Mouse (Mus musculus): ENCODE data around the gene Gm5741. TPM values are rescaled to one million over a fixed set of nuclear protein-coding genes. Genes with fewer than 3 reads are reported as not detected.

Gene Gm5741
- polyA plus RNA-seq, 1 experiment from 2014 or later = not detected

DNA sequence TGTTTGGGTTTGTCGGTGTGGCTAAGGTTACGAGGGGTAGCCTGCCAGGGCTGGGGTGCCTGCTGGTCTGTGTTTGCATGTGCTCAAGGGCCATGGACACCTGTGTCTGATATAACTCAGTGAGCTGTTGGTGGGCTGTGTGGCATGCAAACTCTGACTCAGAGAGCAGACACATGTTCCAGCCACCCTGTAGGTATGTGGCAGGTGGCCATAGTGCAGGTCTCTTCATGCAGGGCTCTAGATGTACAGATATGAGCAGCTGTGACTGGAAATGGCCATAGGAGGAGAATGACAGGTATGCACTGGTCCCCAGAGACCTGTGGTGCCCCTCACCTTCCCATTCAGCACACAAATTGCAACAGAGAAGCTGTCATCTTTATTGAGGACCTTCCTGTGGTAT lies 627 bp downstream of the Gm5741 start:
- 96% methylated on average over 2 of the region's 2 CpGs for WGBS
- H3K4me1 ChIP-seq (ENCODE audit: control insufficient read depth, insufficient read depth, low read length) = peaks cover 7% of the 10 kb centered on the region; the same call in 1 of the 2 replicates
- no peak overlapping the region for H3K4me3 ChIP-seq (ENCODE audit: low read length)
- H3K9me3 ChIP-seq (ENCODE audit: control insufficient read depth, low read length) = no peaks in the 10 kb centered on the region
- no peaks in the 10 kb centered on the region for H3K27me3 ChIP-seq (replicated peaks; ENCODE audit: control insufficient read depth, insufficient read depth, low read length)
- ATAC-seq = no peak
- no peaks in the 10 kb centered on the region; the same call in 1 of the 2 replicates for H3K36me3 ChIP-seq (ENCODE audit: control insufficient read depth, insufficient read depth, low read length)
- H3K27ac ChIP-seq (ENCODE audit: low read length) = no peak overlapping the region
- no peak overlapping the region for H3K9ac ChIP-seq (ENCODE audit: low read depth, low read length)
- no peak overlapping the region for H3K4me2 ChIP-seq (ENCODE audit: low read depth, low read length)

DNA sequence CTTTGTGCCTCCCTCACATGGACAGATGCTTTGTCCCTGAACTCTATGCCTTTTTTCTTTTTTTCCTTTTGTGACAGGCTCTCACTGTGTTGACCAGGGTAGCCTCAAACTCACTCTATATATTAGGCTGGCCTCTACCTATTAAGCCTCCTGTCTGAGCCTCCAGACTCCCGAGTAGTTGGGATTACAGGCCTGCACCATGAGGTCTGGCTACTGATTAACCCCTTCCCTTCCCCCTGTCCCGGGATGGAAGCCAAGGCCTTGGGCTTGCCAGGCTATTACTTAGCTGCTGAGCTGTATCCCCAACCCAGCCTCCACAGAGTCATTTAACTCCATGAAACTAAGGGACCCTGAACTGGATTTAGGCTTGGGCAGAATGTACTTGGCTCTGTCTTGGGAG lies 2.6 kb downstream of the Gm5741 start:
- Histone ChIP-seq H3K4me2 (ENCODE audit: low read depth, low read length) (no peak overlapping the region), H3K36me3 (ENCODE audit: control insufficient read depth, insufficient read depth, low read length) (no peaks in the 10 kb centered on the region; the same call in 1 of the 2 replicates), H3K27ac (ENCODE audit: low read length) (peak overlapping the region; percentile 68), H3K9ac (ENCODE audit: low read depth, low read length) (0 out of 2 replicates have a peak overlapping the region, but pooled peaks have one; percentile 45), H3K9me3 (ENCODE audit: control insufficient read depth, low read length) (no peaks in the 10 kb centered on the region), H3K27me3 (replicated peaks; ENCODE audit: control insufficient read depth, insufficient read depth, low read length) (no peaks in the 10 kb centered on the region), H3K4me3 (ENCODE audit: low read length) (no peak overlapping the region), H3K4me1 (ENCODE audit: control insufficient read depth, insufficient read depth, low read length) (peaks cover 6% of the 10 kb centered on the region)
- ATAC-seq = peak; percentile 62
- WGBS = 19% methylated on average over 2 of the region's 2 CpGs

DNA sequence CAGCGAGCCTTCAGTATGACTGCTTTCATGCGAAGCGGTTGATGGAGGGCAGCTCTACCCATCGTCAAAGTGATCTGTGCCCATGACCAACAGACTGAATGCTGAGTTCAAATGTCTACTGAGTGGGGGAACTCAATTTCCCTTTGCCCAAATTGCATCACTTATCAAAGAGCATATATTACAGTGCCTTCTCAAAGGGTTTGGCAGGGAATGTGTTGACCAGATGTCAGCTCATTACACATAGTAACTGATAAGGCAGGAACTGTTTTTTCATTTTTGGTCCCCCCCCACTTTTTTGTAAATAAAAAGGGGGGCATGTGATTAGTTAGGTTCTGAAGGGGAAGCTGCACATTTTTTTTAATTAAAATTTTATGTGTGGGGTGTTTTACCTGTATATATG lies 5.2 kb downstream of the Gm5741 start:
- H3K4me2 ChIP-seq (ENCODE audit: low read depth, low read length) = no peak overlapping the region
- no peak overlapping the region for H3K9ac ChIP-seq (ENCODE audit: low read depth, low read length)
- no peak overlapping the region for H3K27ac ChIP-seq (ENCODE audit: low read length)
- no peak for ATAC-seq
- H3K36me3 ChIP-seq (ENCODE audit: control insufficient read depth, insufficient read depth, low read length) = no peaks in the 10 kb centered on the region; the same call in 1 of the 2 replicates
- WGBS = 91% methylated on average over 4 of the region's 4 CpGs
- H3K9me3 ChIP-seq (ENCODE audit: control insufficient read depth, low read length) = no peaks in the 10 kb centered on the region
- no peak overlapping the region for H3K4me3 ChIP-seq (ENCODE audit: low read length)
- no peaks in the 10 kb centered on the region for H3K27me3 ChIP-seq (replicated peaks; ENCODE audit: control insufficient read depth, insufficient read depth, low read length)
- H3K4me1 ChIP-seq (ENCODE audit: control insufficient read depth, insufficient read depth, low read length) = peaks cover 6% of the 10 kb centered on the region

DNA sequence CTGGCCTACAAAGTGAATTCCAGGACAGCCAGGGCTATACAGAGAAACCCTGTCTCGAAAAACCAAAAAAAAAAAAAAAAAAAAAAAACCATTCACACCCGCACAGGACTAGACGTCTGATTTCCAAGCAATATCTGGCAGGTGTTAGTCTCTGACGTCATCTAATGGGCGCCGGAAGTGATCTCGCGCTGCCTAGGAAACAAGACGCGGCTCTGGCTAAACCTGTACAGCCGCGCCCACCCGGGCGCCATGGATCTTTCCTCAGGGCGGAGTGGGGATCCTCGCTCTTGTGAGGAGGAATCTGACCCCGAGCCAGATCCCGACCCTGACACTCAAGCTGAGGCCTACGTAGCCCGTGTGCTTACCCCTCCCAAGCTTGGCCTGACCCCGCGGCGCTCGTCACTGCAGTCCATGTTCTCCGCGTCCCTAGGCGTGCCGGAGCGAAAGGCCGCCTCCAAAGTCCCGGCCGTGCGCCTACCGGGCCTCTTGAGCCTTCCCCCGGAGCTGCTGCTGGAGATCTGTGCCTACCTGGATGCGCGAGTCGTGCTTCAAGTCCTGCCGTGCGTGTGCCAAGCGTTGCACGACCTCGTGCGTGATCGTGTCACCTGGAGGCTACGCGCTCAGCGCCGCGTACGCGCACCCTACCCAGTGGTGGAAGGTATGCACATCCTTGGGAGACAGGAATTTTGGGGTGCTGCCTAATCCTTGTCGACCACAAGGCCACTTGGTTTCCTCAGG lies 7.7 kb downstream of the Gm5741 start, which contains the start of gene Fbxw9:
Gene Fbxw9 (plus strand): TSS at position 177 of the 738 bp plus-strand sequence.
- 0 out of 2 replicates have a peak within 1 kb of the TSS, but pooled peaks have one; percentile 9 for H3K27ac ChIP-seq (ENCODE audit: low read length)
- H3K9ac ChIP-seq (ENCODE audit: low read depth, low read length) = peak within 1 kb of the TSS; percentile 74
- H3K4me3 ChIP-seq (ENCODE audit: low read length) = peak within 1 kb of the TSS; percentile 67
- H3K27me3 ChIP-seq (replicated peaks; ENCODE audit: control insufficient read depth, insufficient read depth, low read length) = no peaks in the 10 kb centered on the region
- H3K4me2 ChIP-seq (ENCODE audit: low read depth, low read length) = peak within 1 kb of the TSS; percentile 94
- WGBS = under 1% methylated on average over 52 of the region's 53 CpGs
- H3K36me3 ChIP-seq (ENCODE audit: control insufficient read depth, insufficient read depth, low read length) = peaks cover 15% of the 10 kb centered on the region; the same call in 1 of the 2 replicates
- no peaks in the 10 kb centered on the region for H3K9me3 ChIP-seq (ENCODE audit: control insufficient read depth, low read length)
- H3K4me1 ChIP-seq (ENCODE audit: control insufficient read depth, insufficient read depth, low read length) = peaks cover 6% of the 10 kb centered on the region
- peak; percentile 91 for ATAC-seq

DNA sequence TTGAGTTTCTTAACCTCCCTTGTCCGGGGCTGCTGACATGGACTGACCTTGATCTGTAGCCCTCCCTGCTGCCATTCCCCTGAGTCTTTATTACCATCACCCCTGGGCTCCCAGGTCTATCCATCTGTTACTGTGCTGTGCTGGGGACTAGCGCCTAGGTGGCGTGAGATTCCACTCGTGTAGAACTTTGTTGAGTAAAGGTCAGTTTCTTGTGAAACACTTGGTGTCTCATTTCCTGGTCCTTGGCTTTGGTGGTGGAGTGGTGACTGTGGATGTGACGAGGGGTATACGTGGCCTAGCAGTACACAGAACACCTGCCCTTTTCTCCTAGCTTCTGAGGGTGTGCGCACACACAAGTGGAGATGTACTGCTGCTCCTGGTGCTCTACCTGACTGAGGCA lies 10.4 kb downstream of the Gm5741 start:
- Histone ChIP-seq H3K9me3 (ENCODE audit: control insufficient read depth, low read length) (no peaks in the 10 kb centered on the region), H3K4me2 (ENCODE audit: low read depth, low read length) (no peak overlapping the region), H3K4me3 (ENCODE audit: low read length) (no peak overlapping the region), H3K27me3 (replicated peaks; ENCODE audit: control insufficient read depth, insufficient read depth, low read length) (no peaks in the 10 kb centered on the region), H3K27ac (ENCODE audit: low read length) (no peak overlapping the region), H3K36me3 (ENCODE audit: control insufficient read depth, insufficient read depth, low read length) (peaks cover 39% of the 10 kb centered on the region), H3K4me1 (ENCODE audit: control insufficient read depth, insufficient read depth, low read length) (peaks cover 6% of the 10 kb centered on the region), H3K9ac (ENCODE audit: low read depth, low read length) (no peak overlapping the region)
- WGBS = 76% methylated on average over 7 of the region's 7 CpGs
- ATAC-seq = no peak

DNA sequence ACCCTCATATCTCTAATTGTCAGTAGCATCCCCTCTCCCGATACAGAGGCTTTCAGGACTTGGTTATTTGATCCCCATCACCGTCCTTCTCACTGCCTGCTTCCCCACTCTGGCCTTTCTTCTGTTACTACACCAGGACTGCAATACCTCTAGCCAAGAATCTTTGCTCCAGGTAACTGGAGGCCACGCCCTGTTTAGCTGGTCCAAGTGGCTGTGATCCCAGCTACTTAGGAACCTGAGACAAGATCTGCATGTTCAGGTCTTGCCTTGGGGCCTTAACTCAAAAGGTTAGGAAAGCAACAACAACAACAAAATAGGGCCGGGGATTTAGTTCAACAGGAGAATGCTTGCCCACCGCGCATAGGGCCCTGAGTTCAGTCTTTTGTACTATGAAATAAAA lies 24.2 kb downstream of the Gm5741 start:
- WGBS = 89% methylated on average over 6 of the region's 6 CpGs
- Histone ChIP-seq H3K9me3 (ENCODE audit: control insufficient read depth, low read length) (no peaks in the 10 kb centered on the region), H3K27ac (ENCODE audit: low read length) (no peak overlapping the region), H3K27me3 (replicated peaks; ENCODE audit: control insufficient read depth, insufficient read depth, low read length) (no peaks in the 10 kb centered on the region), H3K4me2 (ENCODE audit: low read depth, low read length) (no peak overlapping the region), H3K4me3 (ENCODE audit: low read length) (no peak overlapping the region), H3K9ac (ENCODE audit: low read depth, low read length) (no peak overlapping the region), H3K36me3 (ENCODE audit: control insufficient read depth, insufficient read depth, low read length) (peaks cover 29% of the 10 kb centered on the region), H3K4me1 (ENCODE audit: control insufficient read depth, insufficient read depth, low read length) (peaks cover 4% of the 10 kb centered on the region)
- no peak for ATAC-seq

DNA sequence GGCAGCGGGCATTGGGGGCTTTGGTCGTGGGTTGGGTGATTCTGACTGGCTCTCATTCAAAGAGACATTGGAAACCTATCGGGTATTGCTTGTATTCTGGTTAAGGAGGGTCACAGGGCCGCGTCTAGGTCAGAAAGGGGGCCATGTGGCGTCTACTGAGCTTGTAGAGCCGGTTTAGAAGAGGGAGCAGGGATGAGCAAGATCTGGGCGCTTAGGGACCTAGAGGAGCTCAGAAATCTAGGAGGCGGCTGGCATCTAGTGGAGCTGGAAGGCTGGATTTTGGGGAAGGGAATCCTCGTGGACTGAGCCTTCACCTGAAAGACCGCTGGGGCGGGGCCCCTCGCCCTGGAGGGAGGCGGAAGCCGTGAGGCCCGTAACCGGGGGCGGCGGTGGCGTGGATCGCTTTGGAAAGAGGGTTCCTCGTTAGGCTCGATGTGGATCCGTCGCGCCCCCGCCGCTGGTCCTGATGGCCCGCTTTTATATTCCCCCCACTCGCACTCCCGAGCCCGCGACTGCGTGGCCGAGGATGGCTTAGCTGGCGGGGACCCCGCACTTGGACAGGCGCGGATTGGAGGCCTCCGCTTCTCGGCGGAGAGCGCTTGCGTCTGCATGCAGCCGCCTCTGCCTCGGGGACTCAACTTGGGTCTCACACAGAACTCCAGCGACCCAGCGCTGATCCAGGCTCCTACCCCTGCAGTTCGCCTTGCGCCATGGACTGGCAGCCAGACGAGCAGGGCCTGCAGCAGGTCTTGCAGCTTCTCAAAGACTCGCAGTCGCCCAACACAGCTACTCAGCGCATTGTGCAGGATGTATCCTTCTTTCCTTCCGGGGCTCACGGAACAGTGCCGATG lies 29.9 kb downstream of the Gm5741 start:
- H3K27ac ChIP-seq (ENCODE audit: low read length) = peak overlapping the region; percentile 100
- peak overlapping the region; percentile 84 for H3K4me3 ChIP-seq (ENCODE audit: low read length)
- peak; percentile 29 for ATAC-seq
- no peaks in the 10 kb centered on the region for H3K9me3 ChIP-seq (ENCODE audit: control insufficient read depth, low read length)
- peaks cover 8% of the 10 kb centered on the region for H3K36me3 ChIP-seq (ENCODE audit: control insufficient read depth, insufficient read depth, low read length)
- peak overlapping the region; percentile 99 for H3K9ac ChIP-seq (ENCODE audit: low read depth, low read length)
- under 1% methylated on average over 57 of the region's 57 CpGs for WGBS
- peak overlapping the region; percentile 88 for H3K4me2 ChIP-seq (ENCODE audit: low read depth, low read length)
- H3K27me3 ChIP-seq (replicated peaks; ENCODE audit: control insufficient read depth, insufficient read depth, low read length) = no peaks in the 10 kb centered on the region
- peaks cover 16% of the 10 kb centered on the region for H3K4me1 ChIP-seq (ENCODE audit: control insufficient read depth, insufficient read depth, low read length)

DNA sequence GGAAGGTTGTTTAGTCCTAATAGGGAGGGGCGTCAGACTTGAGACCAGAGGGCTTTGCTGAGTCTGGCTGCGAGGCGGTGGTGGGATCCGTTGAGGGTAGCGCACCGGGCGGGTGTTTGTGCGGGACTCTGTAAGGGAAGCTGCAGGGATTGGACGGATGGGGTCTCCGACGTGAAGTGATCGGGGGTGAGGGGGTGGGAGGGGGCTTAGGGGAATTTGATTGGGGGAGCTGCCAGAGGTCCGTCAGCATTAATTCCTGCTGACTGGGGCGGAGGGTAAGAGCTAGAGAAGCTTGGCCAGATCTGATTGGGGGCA lies 30.5 kb downstream of the Gm5741 start:
- 0% methylated on average over 14 of the region's 14 CpGs for WGBS
- peak overlapping the region; percentile 84 for H3K4me3 ChIP-seq (ENCODE audit: low read length)
- H3K27ac ChIP-seq (ENCODE audit: low read length) = peak overlapping the region; percentile 100
- H3K36me3 ChIP-seq (ENCODE audit: control insufficient read depth, insufficient read depth, low read length) = peaks cover 8% of the 10 kb centered on the region
- no peaks in the 10 kb centered on the region for H3K27me3 ChIP-seq (replicated peaks; ENCODE audit: control insufficient read depth, insufficient read depth, low read length)
- H3K4me2 ChIP-seq (ENCODE audit: low read depth, low read length) = peak overlapping the region; percentile 88
- peak; percentile 37 for ATAC-seq
- peak overlapping the region; percentile 99 for H3K9ac ChIP-seq (ENCODE audit: low read depth, low read length)
- H3K4me1 ChIP-seq (ENCODE audit: control insufficient read depth, insufficient read depth, low read length) = peaks cover 16% of the 10 kb centered on the region
- H3K9me3 ChIP-seq (ENCODE audit: control insufficient read depth, low read length) = no peaks in the 10 kb centered on the region

DNA sequence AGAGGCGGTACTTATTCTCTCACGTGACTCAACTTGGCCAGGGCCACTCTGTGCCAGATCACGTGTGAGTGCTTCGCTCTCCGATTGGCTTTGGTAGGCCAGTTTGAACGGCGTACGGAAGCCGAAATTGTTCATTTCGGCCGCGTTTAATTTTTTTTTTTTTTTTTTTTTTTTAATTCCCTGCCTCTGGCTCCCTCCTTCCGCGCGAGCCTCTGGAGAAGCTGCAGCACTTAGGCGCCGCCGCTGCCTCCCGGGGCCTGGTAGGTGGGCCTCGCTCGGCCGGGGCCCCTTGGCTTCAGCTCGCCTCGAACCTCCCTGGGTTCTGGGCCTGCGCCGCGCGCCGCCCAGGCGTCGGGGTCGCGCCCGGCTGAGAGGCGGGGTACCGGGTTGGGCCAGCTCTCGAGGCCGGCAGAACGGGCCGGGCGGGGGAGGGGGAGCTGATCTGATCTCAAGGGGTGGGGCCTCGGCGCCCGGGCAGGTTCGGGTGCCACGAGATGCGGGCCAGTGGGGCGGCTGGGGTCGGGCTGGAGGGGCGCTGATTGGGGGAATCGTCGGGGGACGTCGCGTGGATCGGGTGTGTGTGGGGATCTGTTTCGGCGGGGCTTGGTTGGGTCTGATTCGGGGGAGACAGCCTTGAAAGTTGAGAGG lies 30.9 kb downstream of the Gm5741 start, which contains the start of gene Tnpo2:
Gene Tnpo2 (plus strand): TSS at position 198 of the 648 bp plus-strand sequence.
- peak within 1 kb of the TSS; percentile 88 for H3K4me2 ChIP-seq (ENCODE audit: low read depth, low read length)
- peak within 1 kb of the TSS; percentile 100 for H3K27ac ChIP-seq (ENCODE audit: low read length)
- peak; percentile 90 for ATAC-seq
- peak within 1 kb of the TSS; percentile 99 for H3K9ac ChIP-seq (ENCODE audit: low read depth, low read length)
- H3K27me3 ChIP-seq (replicated peaks; ENCODE audit: control insufficient read depth, insufficient read depth, low read length) = no peaks in the 10 kb centered on the region
- WGBS = under 1% methylated on average over 59 of the region's 59 CpGs
- peak within 1 kb of the TSS; percentile 84 for H3K4me3 ChIP-seq (ENCODE audit: low read length)
- peaks cover 16% of the 10 kb centered on the region for H3K4me1 ChIP-seq (ENCODE audit: control insufficient read depth, insufficient read depth, low read length)
- H3K9me3 ChIP-seq (ENCODE audit: control insufficient read depth, low read length) = no peaks in the 10 kb centered on the region
- peaks cover 11% of the 10 kb centered on the region for H3K36me3 ChIP-seq (ENCODE audit: control insufficient read depth, insufficient read depth, low read length)
